Mouse (Mus musculus) bone marrow macrophage, adult 2 months (primary cell): Measurements from ENCODE around the gene Trmt44. TPM values are rescaled to one million over a fixed set of nuclear protein-coding genes. Genes with fewer than 3 reads are reported as not detected.

Experiments used
- H3K27ac ChIP-seq: 2 replicates; pipeline ENCODE4 v1.5.1; 2012; ENCODE audit warnings: low read depth, low read length; ENCODE audit not compliant: insufficient read depth
- H3K4me1 ChIP-seq: 2 replicates; pipeline ENCODE4 v1.6.1; 2012; ENCODE audit warnings: low read length; ENCODE audit not compliant: control insufficient read depth, insufficient read depth
- H3K4me3 ChIP-seq: 2 replicates; pipeline ENCODE4 v1.5.1; 2012; ENCODE audit warnings: mild to moderate bottlenecking, low read length, moderate library complexity; ENCODE audit not compliant: insufficient read depth
- CTCF ChIP-seq: IDR thresholded peaks from 2 replicates; pipeline ENCODE4 v1.5.1; 2012; ENCODE audit warnings: low read depth, mild to moderate bottlenecking, low read length, moderate library complexity
- POLR2A ChIP-seq: IDR thresholded peaks from 2 replicates; pipeline ENCODE4 v1.6.1; 2012; ENCODE audit warnings: mild to moderate bottlenecking, low read depth, low read length, borderline replicate concordance
- polyA plus RNA-seq: library from polyadenylated mRNA; stranded (reverse); fragments of >200 nt; gene quantifications from 2 replicates; pipeline ENCODE4 v1.2.4, GENCODE M21; 2012; ENCODE audit not compliant: missing spikeins, insufficient read depth, insufficient read length

Gene Trmt44
- polyA plus RNA-seq, 1 experiment, result 6.8 TPM

DNA sequence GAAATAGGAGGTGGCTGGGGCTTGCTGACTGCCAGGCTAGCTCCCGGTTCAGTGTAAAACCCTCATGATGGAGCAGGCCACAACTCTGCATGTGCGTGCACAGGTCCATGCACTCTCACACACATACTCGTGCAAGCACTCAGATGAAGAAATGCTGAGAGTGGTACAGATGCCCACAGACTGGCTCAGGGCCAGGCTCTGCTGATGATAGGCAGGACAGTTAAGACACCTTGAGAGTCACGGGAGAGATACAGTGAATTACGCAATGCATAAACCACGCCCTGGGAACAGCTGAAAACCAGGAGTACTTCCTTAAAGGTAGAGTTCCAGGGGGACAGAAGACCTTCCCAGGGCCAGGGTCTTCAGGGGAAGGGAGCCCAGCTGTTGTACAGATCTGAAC lies 3.3 kb downstream of the Trmt44 start:
- Histone ChIP-seq H3K4me3 (no peak overlapping the region), H3K4me1 (peaks cover 6% of the 10 kb centered on the region), H3K27ac (no peak overlapping the region)
- TF ChIP-seq CTCF, result no peak
- TF ChIP-seq POLR2A, result no peak

DNA sequence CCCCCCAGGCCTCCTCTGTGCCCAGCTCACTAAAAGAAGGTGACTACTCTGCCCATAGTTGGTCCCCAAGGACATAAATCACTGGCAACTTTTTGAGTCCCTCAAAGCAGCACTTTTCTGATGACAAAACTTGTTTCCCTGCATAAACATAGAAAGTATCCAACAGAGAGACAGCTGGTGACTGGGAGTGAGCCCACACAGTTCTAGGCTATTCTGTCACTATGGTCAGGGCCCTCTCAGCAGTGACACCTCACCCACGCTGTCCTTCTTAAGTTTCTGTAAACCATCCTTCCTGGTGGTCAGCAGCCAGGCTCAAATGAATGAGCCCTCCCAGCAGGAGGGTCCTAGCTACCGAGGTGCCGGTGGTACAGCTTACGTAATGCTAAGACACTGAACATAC lies 8.2 kb downstream of the Trmt44 start:
- Histone ChIP-seq H3K27ac (no peak overlapping the region), H3K4me1 (no peaks in the 10 kb centered on the region), H3K4me3 (no peak overlapping the region)
- TF ChIP-seq POLR2A (no peak), CTCF (no peak)

DNA sequence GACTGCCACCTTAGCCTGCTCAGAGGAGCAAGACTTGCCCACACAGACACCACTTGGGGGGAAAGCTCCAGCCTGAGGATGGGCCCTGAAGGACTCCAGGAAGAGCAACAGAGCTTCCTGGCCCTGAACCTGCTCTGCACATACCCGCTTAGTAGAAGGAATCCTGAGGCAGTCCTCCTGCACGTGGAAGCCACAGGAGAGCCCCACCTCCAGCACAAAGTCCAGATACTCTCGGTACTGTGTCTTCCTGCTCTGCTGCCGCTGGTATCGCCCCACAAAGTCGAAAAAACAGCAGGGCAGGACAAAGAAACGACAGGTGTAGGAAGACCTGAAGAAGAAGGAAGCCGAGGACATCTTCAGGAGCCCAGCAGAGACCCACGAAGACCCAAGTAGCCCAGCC lies 9.7 kb downstream of the Trmt44 start:
- Histone ChIP-seq H3K27ac (no peak overlapping the region), H3K4me1 (no peaks in the 10 kb centered on the region), H3K4me3 (no peak overlapping the region)
- TF ChIP-seq POLR2A, result no peak
- no peak for TF ChIP-seq CTCF

DNA sequence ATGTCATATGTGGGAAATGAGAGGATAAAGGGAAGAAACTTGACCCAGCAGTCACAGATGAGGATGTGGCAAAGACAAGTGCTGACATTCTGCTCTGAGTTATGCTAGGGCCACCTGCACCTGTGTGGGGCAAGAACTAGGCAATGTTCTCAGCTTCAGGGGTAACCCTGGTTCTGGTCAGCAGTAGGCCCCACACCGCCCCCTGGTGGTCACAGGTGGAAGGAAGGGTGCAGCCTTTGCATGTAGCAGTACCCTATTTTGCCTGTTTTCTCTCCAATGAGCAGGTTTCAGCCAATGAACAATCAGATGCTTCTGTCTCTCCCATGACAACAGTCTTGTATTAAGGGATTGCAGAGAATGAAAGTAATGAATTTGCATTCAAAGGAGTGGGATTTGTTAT lies 11.4 kb downstream of the Trmt44 start:
- H3K4me1 ChIP-seq, result no peaks in the 10 kb centered on the region
- TF ChIP-seq CTCF, result peak; percentile 89
- no peak for TF ChIP-seq POLR2A
- H3K27ac ChIP-seq, result no peak overlapping the region
- H3K4me3 ChIP-seq, result no peak overlapping the region

DNA sequence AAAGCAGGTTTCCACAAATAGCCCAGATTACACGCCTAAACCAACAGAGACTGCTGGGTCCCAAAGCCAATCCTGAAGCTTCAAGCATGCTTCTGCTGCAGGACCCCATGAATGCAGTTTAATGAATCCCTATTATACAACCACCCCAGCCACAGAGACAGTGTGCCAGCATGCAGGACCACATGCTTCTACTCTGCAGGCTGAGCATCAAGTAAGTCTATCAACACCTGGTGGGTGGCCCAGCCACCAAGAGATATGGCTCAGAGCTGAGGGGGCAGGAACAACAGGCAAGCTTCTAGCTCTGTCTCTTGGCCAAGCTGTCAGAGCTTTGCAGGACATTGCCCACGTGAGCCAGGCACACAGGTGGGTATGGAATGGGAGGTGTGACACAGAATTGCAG lies 12.3 kb downstream of the Trmt44 start:
- no peaks in the 10 kb centered on the region for H3K4me1 ChIP-seq
- no peak overlapping the region for H3K4me3 ChIP-seq
- TF ChIP-seq CTCF (no peak), POLR2A (no peak)
- H3K27ac ChIP-seq, result no peak overlapping the region

DNA sequence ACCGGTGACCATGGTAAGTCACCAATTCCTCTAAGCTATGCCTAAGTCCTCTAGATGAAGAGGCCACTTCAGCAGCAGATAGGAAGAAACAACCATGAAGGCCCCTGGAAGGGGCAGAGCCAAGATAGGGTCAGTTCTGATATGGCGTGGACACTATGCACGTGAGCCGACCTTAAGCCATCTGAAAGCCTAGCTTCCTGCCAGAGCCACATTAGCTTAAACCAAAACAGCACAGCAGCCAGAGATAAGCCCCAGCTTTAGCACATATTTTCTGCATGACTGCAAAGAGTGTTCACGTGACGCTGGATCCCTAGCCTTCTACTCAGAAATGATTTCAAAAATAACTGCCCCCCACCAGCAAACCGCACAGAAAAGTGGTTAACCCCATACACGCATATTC lies 15.4 kb downstream of the Trmt44 start:
- no peak overlapping the region for H3K27ac ChIP-seq
- no peak for TF ChIP-seq CTCF
- TF ChIP-seq POLR2A, result no peak

DNA sequence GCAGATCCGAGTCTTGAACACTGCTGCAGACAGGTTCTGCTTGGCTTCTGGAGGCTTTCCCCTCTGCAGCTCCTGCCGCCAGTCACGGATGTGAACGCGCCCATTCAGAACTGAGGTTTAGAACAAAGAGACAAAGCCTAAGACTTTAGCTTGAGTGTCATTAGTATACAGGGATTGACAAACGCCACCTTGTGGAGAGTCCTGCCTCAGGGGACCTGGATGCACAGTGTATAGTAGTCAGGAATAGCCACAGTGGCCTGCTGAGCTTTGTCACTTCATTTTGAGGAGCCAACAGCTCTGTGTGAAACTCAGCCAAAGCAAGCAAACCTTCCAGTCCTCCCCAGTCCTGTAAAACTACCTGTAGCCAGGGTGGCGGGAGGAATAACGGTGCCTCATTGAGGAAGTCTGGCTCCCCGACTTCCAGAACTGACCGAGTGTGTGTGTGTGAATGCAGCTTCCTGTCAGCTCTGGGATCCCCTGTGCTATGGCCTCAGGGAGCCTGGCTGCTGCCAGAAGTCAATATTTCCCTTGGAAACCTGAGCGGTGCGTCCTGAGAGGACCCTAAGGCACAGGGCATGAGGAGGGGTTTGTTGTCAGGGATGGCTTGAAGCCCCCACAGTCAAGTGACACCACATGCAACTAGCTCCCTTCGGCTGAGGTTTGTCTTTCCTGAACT lies 16.8 kb downstream of the Trmt44 start:
- H3K4me3 ChIP-seq, result no peak overlapping the region
- no peak overlapping the region for H3K27ac ChIP-seq
- H3K4me1 ChIP-seq, result no peaks in the 10 kb centered on the region
- no peak for TF ChIP-seq POLR2A
- TF ChIP-seq CTCF, result no peak

More for the DNA sequence above, 15.4 kb downstream of the Trmt44 start:
- Histone ChIP-seq H3K4me3 (no peak overlapping the region), H3K4me1 (no peaks in the 10 kb centered on the region)

DNA sequence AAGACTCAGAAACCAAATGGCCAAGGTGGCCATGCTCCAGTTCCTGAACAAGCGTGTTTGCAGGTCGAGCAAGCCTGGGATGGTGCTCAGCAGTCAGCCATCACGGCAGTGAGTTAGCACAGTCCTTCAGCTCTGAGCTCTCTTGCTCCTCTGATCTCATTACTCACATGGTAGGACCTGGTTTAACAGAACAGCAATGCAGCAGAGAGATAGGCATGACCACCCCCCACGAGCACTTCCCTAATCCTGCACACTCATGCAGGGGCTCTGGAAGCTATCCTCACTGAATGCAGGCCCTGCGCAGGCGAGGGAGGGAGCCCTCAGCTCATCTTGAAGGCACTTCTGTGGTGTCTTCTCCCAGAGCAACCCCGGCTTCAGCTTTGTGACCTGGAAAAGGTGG lies 18.5 kb downstream of the Trmt44 start:
- TF ChIP-seq CTCF, result no peak
- no peak for TF ChIP-seq POLR2A
- no peak overlapping the region for H3K27ac ChIP-seq
- no peak overlapping the region for H3K4me3 ChIP-seq
- H3K4me1 ChIP-seq, result peaks cover 15% of the 10 kb centered on the region

DNA sequence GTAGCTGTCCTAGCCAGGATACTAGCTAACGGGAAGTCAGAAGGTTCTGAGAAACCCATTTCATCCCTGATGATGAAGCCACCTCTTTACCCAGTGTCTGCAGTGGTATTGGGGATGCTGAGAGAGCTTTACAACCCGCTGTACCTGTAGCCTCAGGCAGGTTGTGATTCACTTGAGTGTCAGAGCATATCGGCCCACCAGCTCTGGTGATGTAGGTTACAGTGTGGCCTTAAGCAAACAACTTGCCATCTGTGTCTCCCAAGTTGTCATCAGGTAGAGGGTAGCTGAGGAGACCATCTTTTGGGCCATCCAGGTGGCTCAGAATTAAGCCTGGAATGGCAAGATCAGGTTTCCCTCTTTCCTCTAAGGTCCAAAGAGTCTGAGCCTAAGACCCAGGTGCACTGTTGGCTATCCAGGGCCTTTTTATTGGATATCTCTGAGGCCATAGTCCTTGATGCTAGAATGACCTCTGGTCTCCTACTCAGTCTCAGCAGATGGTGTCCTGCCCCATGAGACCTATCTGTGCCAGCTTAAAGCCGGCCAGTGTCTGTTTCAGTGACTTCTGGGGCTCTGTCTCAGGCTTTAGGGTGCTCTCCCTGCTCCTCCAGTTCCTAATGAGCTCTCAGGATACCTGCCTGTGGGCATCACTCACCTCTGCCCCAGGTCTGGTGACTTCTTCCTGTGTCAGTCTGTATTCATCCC lies 21.9 kb downstream of the Trmt44 start:
- Histone ChIP-seq H3K4me3 (no peak overlapping the region), H3K27ac (no peak overlapping the region), H3K4me1 (peaks cover 18% of the 10 kb centered on the region)
- TF ChIP-seq POLR2A (no peak), CTCF (no peak)
